Mouse (Mus musculus): Measurements from ENCODE around the gene Trim27. TPM values are rescaled to one million over a fixed set of nuclear protein-coding genes. Genes with fewer than 3 reads are reported as not detected.

Gene Trim27
- polyA plus RNA-seq, 1 experiment from 2014 or later: 139 TPM

- no peaks in the 10 kb centered on the region for H3K36me3 ChIP-seq
- H3K27ac ChIP-seq: 0 out of 2 replicates have a peak overlapping the region, but pooled peaks have one; percentile 34
- under 1% methylated on average over 27 of the region's 27 CpGs for WGBS
These were observed 12.0 kb upstream of the Trim27 start for GRCm38 (mm10) chr13:21166936-21167909.

DNA sequence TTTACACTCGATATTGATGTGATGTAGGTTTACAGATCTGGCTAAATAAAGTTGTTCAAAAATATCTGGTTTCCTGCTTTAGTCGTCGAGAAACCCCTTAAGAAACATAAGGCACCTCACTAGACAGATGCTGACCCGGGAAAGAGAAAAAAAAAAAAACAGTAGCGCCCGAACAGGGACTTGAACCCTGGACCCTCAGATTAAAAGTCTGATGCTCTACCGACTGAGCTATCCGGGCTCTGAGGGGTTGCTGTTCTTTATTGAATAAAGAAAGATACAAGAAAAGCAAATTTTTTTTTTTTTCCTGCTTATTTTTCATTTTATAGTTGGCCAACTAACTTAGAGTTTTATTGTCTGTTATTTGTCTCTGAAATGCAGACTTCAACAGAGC lies 11.3 kb upstream of the Trim27 start:
- Histone ChIP-seq H3K4me2 (peak overlapping the region; percentile 92), H3K9ac (peak overlapping the region; percentile 40; the same call in 1 of the 2 replicates), H3K27ac (no peak overlapping the region), H3K27me3 (0 out of 2 replicates have a peak, but pooled peaks cover 2% of the 10 kb centered on the region), H3K4me1 (peaks cover 17% of the 10 kb centered on the region), H3K36me3 (no peaks in the 10 kb centered on the region), H3K9me3 (replicated peaks) (no peaks in the 10 kb centered on the region), H3K4me3 (replicated peaks) (peak overlapping the region; percentile 63)
- under 1% methylated on average over 8 of the region's 8 CpGs for WGBS
- no peak for ATAC-seq (replicated peaks; ENCODE audit: low FRiP score)

More at GRCm38 (mm10) chr13:21166936-21167909, 12.0 kb upstream of the Trim27 start:
- H3K9ac ChIP-seq: peak overlapping the region; percentile 39
- peak overlapping the region; percentile 63 for H3K4me3 ChIP-seq (replicated peaks)
- ATAC-seq (replicated peaks; ENCODE audit: low FRiP score): peak; percentile 43; the same call in 1 of the 2 replicates
- H3K4me1 ChIP-seq: peaks cover 12% of the 10 kb centered on the region
- peak overlapping the region; percentile 92 for H3K4me2 ChIP-seq
- H3K27me3 ChIP-seq: 0 out of 2 replicates have a peak, but pooled peaks cover 2% of the 10 kb centered on the region
- H3K9me3 ChIP-seq (replicated peaks): no peaks in the 10 kb centered on the region

DNA sequence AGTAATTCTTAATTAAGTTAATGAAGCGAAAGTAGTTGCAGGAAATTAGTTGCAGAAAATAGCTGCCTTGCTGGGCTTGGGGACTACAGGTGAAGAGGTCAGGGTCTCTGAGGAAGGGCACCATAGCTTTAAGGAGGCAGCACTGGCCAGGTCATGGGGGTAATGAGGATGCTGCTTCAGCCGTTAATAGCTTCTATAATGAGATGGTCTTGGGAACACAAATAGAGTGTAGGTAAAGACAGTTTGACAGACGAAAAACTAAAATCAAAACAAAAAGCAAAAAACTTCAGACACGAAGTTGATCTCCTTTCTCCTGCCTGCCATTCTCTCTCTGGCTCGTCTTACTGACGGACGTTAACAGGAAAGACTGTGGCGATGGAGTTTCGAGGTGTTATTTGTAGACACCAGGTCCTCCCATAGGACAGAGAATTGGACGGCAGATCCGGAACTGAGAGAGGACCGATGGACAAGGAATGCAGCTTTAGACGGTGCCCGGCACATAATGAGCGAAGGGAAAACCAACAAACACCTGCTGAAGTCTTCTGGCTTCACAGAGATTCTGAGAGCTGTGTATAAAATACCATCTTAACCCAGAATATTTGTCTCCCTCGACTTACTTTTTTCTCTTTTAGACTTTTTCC lies 10.8 kb upstream of the Trim27 start:
- peak overlapping the region; percentile 63 for H3K4me3 ChIP-seq (replicated peaks)
- H3K4me1 ChIP-seq: peaks cover 20% of the 10 kb centered on the region
- 0 out of 2 replicates have a peak, but pooled peaks cover under 1% of the 10 kb centered on the region for H3K27me3 ChIP-seq
- H3K4me2 ChIP-seq: peak overlapping the region; percentile 92
- H3K27ac ChIP-seq: peak overlapping the region; percentile 33; the same call in 1 of the 2 replicates
- ATAC-seq (replicated peaks; ENCODE audit: low FRiP score): no peak
- under 1% methylated on average over 16 of the region's 16 CpGs for WGBS
- no peaks in the 10 kb centered on the region for H3K36me3 ChIP-seq
- H3K9me3 ChIP-seq (replicated peaks): no peaks in the 10 kb centered on the region
- peak overlapping the region; percentile 40 for H3K9ac ChIP-seq

DNA sequence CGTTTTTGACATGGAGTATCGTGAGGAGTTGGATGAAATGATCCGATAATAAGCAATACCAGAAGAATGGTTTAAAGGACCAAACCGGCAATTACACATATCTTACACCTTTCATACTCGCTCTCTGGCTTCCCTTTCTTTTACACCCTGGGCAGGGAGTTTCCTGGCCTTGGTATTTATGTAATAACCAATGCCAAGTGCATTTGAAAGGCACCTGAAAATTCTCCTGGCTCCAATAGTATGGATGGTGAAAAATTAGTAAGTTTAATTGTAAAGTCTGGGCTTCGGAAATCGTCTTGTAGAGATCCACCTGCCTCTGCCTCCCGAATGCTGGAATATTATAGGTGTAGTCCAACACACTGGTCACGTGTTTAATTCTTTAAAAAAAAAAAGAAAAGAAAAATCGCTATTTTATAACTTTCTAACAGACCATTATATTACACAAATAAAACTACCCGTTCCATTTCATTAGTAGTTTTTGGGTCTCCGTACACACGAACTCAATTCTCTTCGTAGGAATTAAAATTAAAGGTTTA lies 10.1 kb upstream of the Trim27 start:
- WGBS: 6% methylated on average over 14 of the region's 14 CpGs
- Histone ChIP-seq H3K27ac (no peak overlapping the region; the same call in 1 of the 2 replicates), H3K36me3 (no peaks in the 10 kb centered on the region)

GRCm38 (mm10) chr13:21169657-21170430 lies 9.4 kb upstream of the Trim27 start:
- peak; percentile 73 for ATAC-seq (replicated peaks; ENCODE audit: low FRiP score)
- H3K4me2 ChIP-seq: peak overlapping the region; percentile 92
- WGBS: under 1% methylated on average over 39 of the region's 39 CpGs
- H3K27ac ChIP-seq: peak overlapping the region; percentile 78
- no peaks in the 10 kb centered on the region for H3K9me3 ChIP-seq (replicated peaks)
- no peak overlapping the region for H3K9ac ChIP-seq
- no peaks in the 10 kb centered on the region for H3K27me3 ChIP-seq
- peaks cover 25% of the 10 kb centered on the region for H3K4me1 ChIP-seq
- H3K4me3 ChIP-seq (replicated peaks): peak overlapping the region; percentile 63
- H3K36me3 ChIP-seq: no peaks in the 10 kb centered on the region

More for the DNA sequence above, 10.1 kb upstream of the Trim27 start:
- no peaks in the 10 kb centered on the region for H3K27me3 ChIP-seq
- H3K9me3 ChIP-seq (replicated peaks): no peaks in the 10 kb centered on the region
- ATAC-seq (replicated peaks; ENCODE audit: low FRiP score): no peak
- H3K9ac ChIP-seq: peak overlapping the region; percentile 40
- peak overlapping the region; percentile 63 for H3K4me3 ChIP-seq (replicated peaks)
- H3K4me1 ChIP-seq: peaks cover 25% of the 10 kb centered on the region
- H3K4me2 ChIP-seq: peak overlapping the region; percentile 92

DNA sequence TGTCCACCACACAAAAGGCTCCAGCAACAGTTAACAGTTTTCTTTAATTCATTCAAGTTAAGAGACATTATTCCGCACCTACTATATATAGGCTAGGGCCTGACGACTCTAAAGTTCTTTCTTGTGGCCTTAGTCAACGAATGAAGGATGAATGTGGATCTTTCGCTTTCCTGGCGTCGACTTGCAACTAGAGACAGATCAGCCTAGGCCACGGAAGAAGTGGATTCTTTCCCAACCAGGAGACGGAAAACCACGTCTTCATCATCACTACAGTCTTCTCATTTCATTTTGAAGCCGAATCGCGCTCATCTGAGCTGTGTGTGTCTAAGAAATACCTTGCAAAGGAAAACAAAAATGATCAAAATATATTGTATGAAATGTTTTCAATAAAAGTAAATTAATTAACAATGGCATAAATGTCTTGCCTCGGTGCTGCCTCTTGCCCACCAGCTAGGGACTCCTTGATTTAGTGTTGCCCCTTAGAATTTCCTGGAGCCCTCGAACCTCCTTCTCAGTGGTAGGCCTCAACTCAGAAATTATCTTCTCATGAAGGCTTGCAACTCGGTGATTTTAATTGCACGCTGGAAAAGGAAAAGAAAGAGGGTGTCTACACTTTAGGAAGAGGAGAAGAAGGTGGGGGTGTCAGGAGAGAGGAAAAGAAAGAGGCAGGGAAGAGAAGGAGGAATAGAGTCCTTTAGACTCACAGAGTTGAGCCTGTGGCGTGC lies 8.7 kb upstream of the Trim27 start:
- H3K9ac ChIP-seq: no peak overlapping the region
- no peak overlapping the region for H3K27ac ChIP-seq
- H3K27me3 ChIP-seq: no peaks in the 10 kb centered on the region
- H3K36me3 ChIP-seq: no peaks in the 10 kb centered on the region
- H3K4me3 ChIP-seq (replicated peaks): peak overlapping the region; percentile 63
- H3K9me3 ChIP-seq (replicated peaks): no peaks in the 10 kb centered on the region
- peaks cover 25% of the 10 kb centered on the region for H3K4me1 ChIP-seq
- 47% methylated on average over 17 of the region's 17 CpGs for WGBS
- no peak for ATAC-seq (replicated peaks; ENCODE audit: low FRiP score)
- H3K4me2 ChIP-seq: peak overlapping the region; percentile 92

DNA sequence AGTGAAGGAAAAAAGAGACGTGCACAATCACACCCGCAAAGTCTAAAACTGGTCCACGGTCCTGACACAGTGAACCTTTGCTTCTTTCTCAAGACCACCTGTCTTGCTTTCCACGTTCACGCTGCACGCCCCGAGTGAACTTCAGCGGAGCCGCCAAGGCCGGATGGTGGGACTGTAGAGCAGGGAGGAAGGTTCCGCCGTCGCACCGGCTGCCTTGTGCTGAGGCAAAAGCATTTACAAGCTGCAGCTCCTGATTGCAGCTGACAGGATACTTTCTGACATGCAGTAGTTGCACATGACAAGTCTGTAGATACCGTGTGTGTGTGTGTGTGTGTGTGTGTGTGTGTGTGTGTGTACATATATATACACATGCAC lies 8.1 kb upstream of the Trim27 start:
- ATAC-seq (replicated peaks; ENCODE audit: low FRiP score): no peak
- peak overlapping the region; percentile 64 for H3K4me2 ChIP-seq
- H3K36me3 ChIP-seq: no peaks in the 10 kb centered on the region
- peak overlapping the region; percentile 63 for H3K4me3 ChIP-seq (replicated peaks)
- H3K27ac ChIP-seq: no peak overlapping the region
- no peak overlapping the region for H3K9ac ChIP-seq
- WGBS: 7% methylated on average over 15 of the region's 15 CpGs
- no peaks in the 10 kb centered on the region for H3K9me3 ChIP-seq (replicated peaks)
- H3K4me1 ChIP-seq: peaks cover 25% of the 10 kb centered on the region
- H3K27me3 ChIP-seq: no peaks in the 10 kb centered on the region

GRCm38 (mm10) chr13:21171600-21172150 lies 7.6 kb upstream of the Trim27 start:
- H3K27me3 ChIP-seq: no peaks in the 10 kb centered on the region
- H3K4me2 ChIP-seq: peak overlapping the region; percentile 64
- ATAC-seq (replicated peaks; ENCODE audit: low FRiP score): 0 out of 2 replicates have a peak, but pooled peaks have one; percentile 29
- H3K9me3 ChIP-seq (replicated peaks): no peaks in the 10 kb centered on the region
- no peaks in the 10 kb centered on the region for H3K36me3 ChIP-seq
- H3K4me1 ChIP-seq: peaks cover 25% of the 10 kb centered on the region
- H3K4me3 ChIP-seq (replicated peaks): peak overlapping the region; percentile 63
- 0 out of 2 replicates have a peak overlapping the region, but pooled peaks have one; percentile 31 for H3K9ac ChIP-seq
- H3K27ac ChIP-seq: peak overlapping the region; percentile 23; the same call in 1 of the 2 replicates
- under 1% methylated on average over 12 of the region's 12 CpGs for WGBS

- Histone ChIP-seq H3K27me3 (no peaks in the 10 kb centered on the region), H3K4me2 (peak overlapping the region; percentile 64), H3K9me3 (replicated peaks) (no peaks in the 10 kb centered on the region), H3K4me1 (peaks cover 25% of the 10 kb centered on the region), H3K36me3 (no peaks in the 10 kb centered on the region), H3K4me3 (replicated peaks) (peak overlapping the region; percentile 63), H3K9ac (0 out of 2 replicates have a peak overlapping the region, but pooled peaks have one; percentile 35), H3K27ac (peak overlapping the region; percentile 77)
- WGBS: 1% methylated on average over 16 of the region's 16 CpGs
- ATAC-seq (replicated peaks; ENCODE audit: low FRiP score): peak; percentile 71
These were observed 6.8 kb upstream of the Trim27 start for GRCm38 (mm10) chr13:21172241-21173027.

DNA sequence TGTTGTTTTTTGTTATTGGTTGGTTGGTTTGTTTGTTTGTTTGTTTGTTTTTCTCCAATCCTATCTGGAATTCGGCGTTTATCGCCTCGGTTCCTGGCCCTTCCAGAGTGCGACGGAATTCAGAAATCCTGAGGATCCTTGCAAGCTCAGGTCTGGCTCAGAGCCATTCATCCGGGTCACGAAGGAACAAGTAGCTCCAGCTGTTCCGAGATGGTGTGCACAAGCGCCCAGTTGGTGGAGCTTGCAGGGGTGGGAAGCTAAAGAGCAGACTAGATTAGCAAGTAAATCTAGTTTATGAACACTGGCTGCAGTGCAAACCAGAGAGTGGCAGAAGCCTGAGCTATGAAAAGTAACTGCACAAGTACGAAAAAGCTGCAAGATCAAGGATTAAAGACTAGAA lies 6.2 kb upstream of the Trim27 start:
- peak; percentile 68 for ATAC-seq (replicated peaks; ENCODE audit: low FRiP score)
- WGBS: under 1% methylated on average over 11 of the region's 11 CpGs
- no peaks in the 10 kb centered on the region for H3K36me3 ChIP-seq
- peak overlapping the region; percentile 63 for H3K4me3 ChIP-seq (replicated peaks)
- no peaks in the 10 kb centered on the region for H3K27me3 ChIP-seq
- H3K4me1 ChIP-seq: peaks cover 26% of the 10 kb centered on the region
- peak overlapping the region; percentile 77 for H3K27ac ChIP-seq
- H3K9me3 ChIP-seq (replicated peaks): no peaks in the 10 kb centered on the region
- peak overlapping the region; percentile 64 for H3K4me2 ChIP-seq
- peak overlapping the region; percentile 35; the same call in 1 of the 2 replicates for H3K9ac ChIP-seq

All from kidney, embryonic 15.5 days (tissue).